Mouse (Mus musculus) neural tube, embryonic 15.5 days (tissue): Measurements from ENCODE around the gene Lrmda. TPM values are rescaled to one million over a fixed set of nuclear protein-coding genes. Genes with fewer than 3 reads are reported as not detected.

Experiments
- ATAC-seq: fragments of 200-750 bp; cut with Nextera tagmentation; 2 replicates; pipeline ENCODE4 v1.8.0; 2017; ENCODE audit warnings: mild to moderate bottlenecking, moderate TSS enrichment, moderate library complexity; ENCODE audit not compliant: low FRiP score
- H3K27ac ChIP-seq: fragments of 300-500 bp; sonication (generic); replicated peaks from 2 replicates; pipeline ENCODE4 v1.5.1; 2015; ENCODE audit warnings: mild to moderate bottlenecking, inconsistent platforms
- H3K27me3 ChIP-seq: fragments of 300-500 bp; sonication (generic); replicated peaks from 2 replicates; pipeline ENCODE4 v1.6.1; 2015; ENCODE audit warnings: inconsistent platforms
- H3K36me3 ChIP-seq: fragments of 300-500 bp; sonication (generic); 2 replicates; pipeline ENCODE4 v1.6.1; 2015; ENCODE audit warnings: inconsistent platforms
- H3K4me1 ChIP-seq: fragments of 300-500 bp; sonication (generic); 2 replicates; pipeline ENCODE4 v1.6.1; 2015; ENCODE audit warnings: inconsistent platforms
- H3K4me2 ChIP-seq: fragments of 300-500 bp; sonication (generic); 2 replicates; pipeline ENCODE4 v1.6.1; 2015; ENCODE audit warnings: inconsistent platforms, mild to moderate bottlenecking, moderate library complexity
- H3K4me3 ChIP-seq: fragments of 300-500 bp; sonication (generic); replicated peaks from 2 replicates; pipeline ENCODE4 v1.5.1; 2015; ENCODE audit warnings: mild to moderate bottlenecking, inconsistent platforms
- H3K9ac ChIP-seq: fragments of 300-500 bp; sonication (generic); replicated peaks from 2 replicates; pipeline ENCODE4 v1.6.1; 2015; ENCODE audit warnings: mild to moderate bottlenecking, inconsistent platforms
- H3K9me3 ChIP-seq: fragments of 300-500 bp; sonication (generic); replicated peaks from 2 replicates; pipeline ENCODE4 v1.6.1; 2016; ENCODE audit warnings: inconsistent platforms
- WGBS: fragments of 180-500 bp; shearing (Covaris S2); methylation state at CpG from one replicate; pipeline ENCODE4 v1.1.7; 2015; ENCODE audit warnings: mixed read lengths; 5-methylcytosine and 5-hydroxymethylcytosine counted together
- polyA plus RNA-seq: library from polyadenylated mRNA; unstranded; fragments of >200 nt; fragmentation: Nextera tagmentation; extraction: Ambion mirVana; gene quantifications from 2 replicates; pipeline ENCODE4 v1.2.1, GENCODE M21; 2015

Gene Lrmda
- polyA plus RNA-seq, 1 experiment from 2014 or later: 0.68 TPM

DNA sequence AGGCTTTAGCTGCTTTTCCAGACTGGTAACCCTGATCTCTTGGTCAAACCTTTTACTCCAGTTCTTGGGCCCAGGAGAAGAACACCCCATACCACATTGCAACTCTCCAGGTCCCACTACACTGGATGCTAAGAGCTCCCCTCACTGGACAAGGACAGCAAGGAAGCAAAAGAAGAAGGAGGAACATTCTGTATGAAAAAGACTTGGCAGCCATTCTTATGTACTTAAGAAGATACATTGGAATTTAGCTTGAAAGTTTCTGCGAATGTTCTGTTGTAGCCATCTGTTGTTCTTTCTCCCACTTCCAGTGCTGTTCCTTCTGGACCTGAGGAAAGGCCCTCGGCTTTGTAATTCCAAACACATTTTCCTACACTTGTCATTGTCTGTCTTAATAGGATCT, 160.2 kb downstream of the Lrmda start:
- H3K27ac ChIP-seq: no peak overlapping the region
- H3K27me3 ChIP-seq: no peaks in the 10 kb centered on the region
- no peak for ATAC-seq
- H3K4me1 ChIP-seq: peaks cover 7% of the 10 kb centered on the region
- H3K9me3 ChIP-seq: no peaks in the 10 kb centered on the region
- H3K36me3 ChIP-seq: no peaks in the 10 kb centered on the region
- WGBS: 72% methylated on average over 2 of the region's 2 CpGs
- no peak overlapping the region for H3K4me3 ChIP-seq
- H3K4me2 ChIP-seq: no peak overlapping the region
- H3K9ac ChIP-seq: no peak overlapping the region

DNA sequence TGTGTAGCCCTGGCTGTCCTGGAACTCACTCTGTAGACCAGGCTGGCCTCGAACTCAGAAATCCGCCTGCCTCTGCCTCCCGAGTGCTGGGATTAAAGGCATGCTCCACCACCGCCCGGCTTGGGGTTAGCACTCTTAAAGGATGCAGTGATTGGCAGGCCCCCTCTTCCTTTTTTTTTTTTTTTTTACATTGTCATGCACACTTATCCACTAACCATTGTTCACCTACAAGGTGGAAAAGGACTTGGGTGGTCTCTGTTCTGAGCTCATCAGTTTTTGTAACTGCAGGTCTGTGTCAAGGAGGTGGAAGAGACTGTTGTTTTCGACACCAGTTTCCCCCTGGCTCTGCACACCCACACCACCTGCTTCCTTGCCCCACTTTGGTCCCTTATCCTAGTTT, 162.0 kb downstream of the Lrmda start:
- no peak overlapping the region for H3K4me3 ChIP-seq
- no peaks in the 10 kb centered on the region for H3K4me1 ChIP-seq
- H3K9me3 ChIP-seq: no peaks in the 10 kb centered on the region
- H3K36me3 ChIP-seq: no peaks in the 10 kb centered on the region
- ATAC-seq: no peak
- H3K9ac ChIP-seq: no peak overlapping the region
- 94% methylated on average over 6 of the region's 6 CpGs for WGBS
- H3K27ac ChIP-seq: no peak overlapping the region
- no peaks in the 10 kb centered on the region for H3K27me3 ChIP-seq
- H3K4me2 ChIP-seq: no peak overlapping the region

DNA sequence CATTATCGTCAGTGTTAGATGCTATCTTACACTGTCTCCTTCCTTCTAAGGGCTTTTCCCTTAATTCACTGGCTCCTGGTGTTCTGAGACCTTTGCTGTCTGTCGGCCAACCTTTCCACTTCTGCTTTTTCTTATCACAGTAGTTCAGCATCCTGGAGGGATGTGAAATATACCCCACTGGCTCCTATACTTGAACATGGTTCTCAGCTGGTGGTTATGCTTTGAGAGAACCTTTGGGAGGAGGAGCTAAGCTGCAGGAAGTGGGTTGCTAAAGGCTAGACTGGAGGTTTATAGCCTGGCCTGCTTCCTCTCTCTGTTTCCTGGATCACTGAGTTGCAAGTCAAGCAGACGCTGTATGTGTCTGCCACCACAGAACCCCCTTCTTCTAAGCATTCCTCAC, 163.7 kb downstream of the Lrmda start:
- no peaks in the 10 kb centered on the region for H3K9me3 ChIP-seq
- H3K4me3 ChIP-seq: no peak overlapping the region
- H3K27ac ChIP-seq: no peak overlapping the region
- ATAC-seq: no peak
- no peak overlapping the region for H3K9ac ChIP-seq
- H3K4me2 ChIP-seq: no peak overlapping the region
- no peaks in the 10 kb centered on the region for H3K36me3 ChIP-seq
- no peaks in the 10 kb centered on the region for H3K4me1 ChIP-seq
- no peaks in the 10 kb centered on the region for H3K27me3 ChIP-seq
- 80% methylated on average over 3 of the region's 3 CpGs for WGBS

DNA sequence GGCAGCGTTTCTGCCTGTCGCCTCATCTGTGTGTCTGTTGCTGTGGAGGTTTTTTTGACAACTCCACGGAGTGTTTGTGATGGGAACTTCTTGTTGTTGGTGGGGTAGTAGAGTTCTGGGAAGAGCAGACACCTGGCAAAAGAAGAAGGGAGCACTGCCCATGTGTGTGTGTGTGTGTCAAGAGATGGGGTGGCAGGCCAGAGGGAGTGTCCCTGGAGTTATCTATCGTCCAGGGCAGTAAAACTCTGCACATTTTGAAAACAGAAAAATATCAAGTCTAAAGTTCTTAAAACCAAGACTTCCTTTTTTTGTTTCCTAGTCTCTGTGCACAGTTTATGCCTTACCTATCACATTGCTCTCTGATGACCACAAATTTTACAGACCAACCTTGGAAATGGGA, 165.9 kb downstream of the Lrmda start:
- Histone ChIP-seq H3K4me1 (peaks cover 2% of the 10 kb centered on the region; the same call in 1 of the 2 replicates), H3K27ac (no peak overlapping the region), H3K9ac (no peak overlapping the region), H3K36me3 (no peaks in the 10 kb centered on the region), H3K4me2 (no peak overlapping the region), H3K27me3 (no peaks in the 10 kb centered on the region), H3K9me3 (no peaks in the 10 kb centered on the region), H3K4me3 (no peak overlapping the region)
- WGBS: 87% methylated on average over 4 of the region's 4 CpGs
- no peak for ATAC-seq

DNA sequence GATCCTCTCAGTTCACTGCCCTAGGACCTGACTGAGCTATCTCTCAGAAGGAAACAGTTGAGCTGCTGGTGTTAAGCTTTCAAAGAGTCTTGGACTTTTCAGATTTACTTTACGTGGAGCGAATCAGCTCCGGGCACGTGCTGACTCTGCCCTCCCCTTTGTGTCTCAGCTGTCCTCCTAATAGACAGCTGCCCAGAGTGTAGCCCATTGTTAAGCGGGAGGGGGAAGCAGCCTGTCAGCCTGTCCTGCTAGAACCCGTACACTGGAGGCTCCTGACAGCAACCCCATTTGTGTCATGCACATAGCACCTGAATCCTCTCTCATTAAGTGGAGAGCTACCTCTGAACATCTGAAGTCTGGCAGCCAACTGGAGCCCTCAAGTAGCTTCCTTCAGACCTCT, 170.6 kb downstream of the Lrmda start:
- H3K4me3 ChIP-seq: no peak overlapping the region
- no peak overlapping the region for H3K27ac ChIP-seq
- no peaks in the 10 kb centered on the region for H3K9me3 ChIP-seq
- no peak overlapping the region for H3K4me2 ChIP-seq
- no peak overlapping the region for H3K9ac ChIP-seq
- ATAC-seq: no peak
- 21% methylated on average over 6 of the region's 6 CpGs for WGBS
- no peaks in the 10 kb centered on the region for H3K36me3 ChIP-seq
- peaks cover 2% of the 10 kb centered on the region; the same call in 1 of the 2 replicates for H3K4me1 ChIP-seq
- H3K27me3 ChIP-seq: no peaks in the 10 kb centered on the region

DNA sequence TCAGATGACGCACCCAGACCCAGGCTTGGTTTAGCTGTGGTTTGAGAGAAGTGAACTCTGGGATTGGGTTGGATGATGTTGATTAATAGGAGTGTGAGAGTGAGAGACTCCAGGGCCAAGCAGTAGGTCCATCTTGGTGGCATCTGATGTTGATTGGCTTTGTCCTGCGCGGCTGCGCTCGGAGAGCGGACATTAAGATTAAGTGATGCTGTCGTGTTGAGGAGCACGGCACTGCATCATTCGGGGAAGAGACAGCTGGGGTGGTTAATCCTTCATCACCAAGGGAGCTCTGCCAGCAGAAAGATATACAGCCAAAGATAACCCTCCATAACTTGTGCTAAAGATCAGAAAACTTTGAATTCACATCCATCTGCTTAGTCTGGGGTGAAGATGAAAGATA, 172.7 kb downstream of the Lrmda start:
- H3K9me3 ChIP-seq: no peaks in the 10 kb centered on the region
- ATAC-seq: no peak
- H3K4me3 ChIP-seq: no peak overlapping the region
- H3K4me1 ChIP-seq: peaks cover 2% of the 10 kb centered on the region; the same call in 1 of the 2 replicates
- no peaks in the 10 kb centered on the region for H3K36me3 ChIP-seq
- H3K27ac ChIP-seq: no peak overlapping the region
- WGBS: 75% methylated on average over 9 of the region's 9 CpGs
- no peak overlapping the region for H3K9ac ChIP-seq
- no peak overlapping the region for H3K4me2 ChIP-seq
- H3K27me3 ChIP-seq: no peaks in the 10 kb centered on the region

DNA sequence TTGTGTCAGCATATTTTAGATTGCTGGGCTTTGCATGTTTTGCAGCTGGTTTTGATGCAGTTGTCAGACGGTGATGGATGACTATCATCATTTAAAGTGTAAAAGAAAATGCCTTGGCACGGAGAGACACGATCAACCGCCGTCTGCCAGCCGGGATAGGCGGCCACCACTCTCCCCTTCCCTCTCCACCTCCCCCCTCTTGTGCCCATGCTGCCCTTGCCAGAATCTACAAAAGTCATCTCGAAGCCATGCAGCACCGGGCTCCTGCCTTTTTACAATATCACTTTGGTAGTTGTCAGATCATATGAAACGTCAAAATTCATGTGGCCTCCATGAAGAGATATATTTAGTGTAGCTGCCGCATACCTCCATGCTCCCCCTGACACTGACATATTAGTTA, 178.5 kb downstream of the Lrmda start:
- H3K4me3 ChIP-seq: no peak overlapping the region
- no peaks in the 10 kb centered on the region for H3K9me3 ChIP-seq
- ATAC-seq: no peak
- WGBS: 53% methylated on average over 11 of the region's 11 CpGs
- no peak overlapping the region for H3K9ac ChIP-seq
- H3K4me1 ChIP-seq: 0 out of 2 replicates have a peak, but pooled peaks cover 8% of the 10 kb centered on the region
- H3K36me3 ChIP-seq: no peaks in the 10 kb centered on the region
- no peak overlapping the region for H3K4me2 ChIP-seq
- no peaks in the 10 kb centered on the region for H3K27me3 ChIP-seq
- no peak overlapping the region for H3K27ac ChIP-seq

DNA sequence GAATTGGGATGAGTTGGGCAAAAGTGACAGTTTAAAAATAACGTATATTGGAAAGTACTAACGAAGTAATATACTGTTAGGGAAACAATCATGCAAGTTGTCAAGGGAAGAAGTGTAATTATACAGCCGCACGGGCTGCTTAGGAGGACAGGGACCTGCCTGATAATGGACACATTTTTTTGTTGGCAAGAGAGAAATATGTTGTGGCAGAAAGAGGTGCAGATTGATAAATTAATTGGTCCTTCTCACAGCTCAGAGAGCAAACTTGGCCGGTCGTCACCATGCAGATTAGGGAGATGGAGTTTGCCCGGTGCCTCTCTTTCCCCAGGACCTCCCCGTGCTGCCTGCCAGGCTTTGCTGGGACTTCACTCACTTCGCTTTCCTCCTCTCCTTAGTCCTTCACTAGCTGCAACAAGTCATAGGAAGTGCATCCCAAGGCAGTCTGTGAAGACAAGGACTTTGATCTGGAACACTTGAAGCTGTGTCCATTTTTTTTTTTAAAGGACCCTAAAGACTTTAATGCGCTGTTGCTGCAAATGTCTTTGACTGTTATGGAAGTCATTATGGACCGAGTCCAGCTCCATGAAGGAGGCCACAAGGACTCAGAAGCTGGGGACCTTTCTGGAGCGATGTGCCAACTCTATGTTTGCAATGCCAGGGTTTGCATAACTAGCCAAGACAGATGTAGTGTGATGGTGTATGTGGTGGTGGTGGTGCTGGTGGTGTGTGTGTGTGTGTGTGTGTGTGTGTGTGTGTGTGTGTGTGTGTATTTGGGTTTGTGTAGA, 179.3 kb downstream of the Lrmda start:
- ATAC-seq: no peak
- WGBS: 72% methylated on average over 12 of the region's 12 CpGs
- no peak overlapping the region for H3K9ac ChIP-seq

DNA sequence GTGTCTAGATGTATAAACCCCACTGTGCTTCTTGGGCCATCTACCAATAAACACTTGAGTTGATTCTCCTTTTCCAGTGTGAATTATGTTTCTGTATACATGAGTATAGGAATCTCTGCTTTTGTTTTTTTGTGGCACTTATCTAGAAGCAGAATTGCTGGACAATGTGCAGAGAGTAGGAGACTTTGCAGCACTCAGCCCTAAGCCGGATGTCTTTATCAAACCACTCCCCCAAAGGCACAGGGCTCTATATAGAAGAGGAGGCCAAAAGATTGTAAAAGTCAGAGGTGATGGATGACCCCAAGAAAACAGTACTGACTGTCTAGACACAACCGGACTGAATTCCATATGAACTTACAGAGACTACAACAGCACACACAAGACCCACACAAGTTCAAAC, 182.2 kb downstream of the Lrmda start:
- Histone ChIP-seq H3K4me3 (no peak overlapping the region), H3K36me3 (no peaks in the 10 kb centered on the region)
- WGBS: 23% methylated on average over 2 of the region's 2 CpGs

More for the DNA sequence above, 179.3 kb downstream of the Lrmda start:
- Histone ChIP-seq H3K27me3 (no peaks in the 10 kb centered on the region; the same call in 1 of the 2 replicates), H3K4me3 (no peak overlapping the region), H3K4me2 (no peak overlapping the region), H3K27ac (no peak overlapping the region), H3K9me3 (no peaks in the 10 kb centered on the region), H3K36me3 (no peaks in the 10 kb centered on the region), H3K4me1 (0 out of 2 replicates have a peak, but pooled peaks cover 8% of the 10 kb centered on the region)

DNA sequence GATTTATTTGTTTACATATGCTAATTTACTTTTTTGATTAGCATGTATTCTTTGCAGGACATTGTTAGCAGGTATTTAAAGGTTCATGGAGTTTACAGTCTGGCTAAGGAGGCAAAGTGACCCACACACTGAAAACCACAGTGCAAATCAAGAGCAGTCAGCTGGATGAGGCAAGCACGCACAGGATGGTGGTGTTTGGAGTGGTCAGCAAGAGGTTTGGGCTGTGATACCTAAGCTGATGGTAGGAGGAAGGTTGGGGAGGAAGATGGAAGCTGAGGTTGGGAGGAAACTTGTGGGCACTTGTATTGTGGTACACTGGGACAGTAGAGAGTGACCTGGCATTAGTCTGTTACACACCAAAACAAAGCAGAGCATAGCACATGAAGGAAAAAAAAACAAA, 191.1 kb downstream of the Lrmda start:
- WGBS: 91% methylated on average over 1 of the region's 1 CpGs
- no peak overlapping the region for H3K27ac ChIP-seq

More for the DNA sequence above, 182.2 kb downstream of the Lrmda start:
- H3K27ac ChIP-seq: no peak overlapping the region
- 0 out of 2 replicates have a peak, but pooled peaks cover 8% of the 10 kb centered on the region for H3K4me1 ChIP-seq
- no peak overlapping the region for H3K4me2 ChIP-seq
- no peaks in the 10 kb centered on the region; the same call in 1 of the 2 replicates for H3K27me3 ChIP-seq
- no peak overlapping the region for H3K9ac ChIP-seq
- no peak for ATAC-seq
- H3K9me3 ChIP-seq: no peaks in the 10 kb centered on the region

DNA sequence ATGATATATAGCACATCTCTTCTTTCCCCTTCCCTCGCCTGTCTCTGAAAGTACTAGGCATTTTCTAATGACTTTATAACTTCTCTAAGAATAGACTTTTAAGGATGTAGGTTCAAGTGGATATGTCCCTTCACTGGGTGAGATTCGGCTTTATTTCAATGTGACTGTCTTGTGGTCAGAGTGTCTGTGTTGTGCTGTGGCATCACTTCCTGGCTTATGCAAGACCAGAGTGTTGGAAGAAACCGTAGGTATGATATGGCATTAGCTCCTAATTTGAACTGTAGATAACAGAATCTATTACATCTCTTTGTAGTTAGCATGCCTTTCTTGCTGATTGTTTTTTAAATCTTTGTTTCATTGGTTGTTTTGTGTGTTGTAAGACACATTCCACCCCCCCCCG, 198.7 kb downstream of the Lrmda start:
- 90% methylated on average over 4 of the region's 4 CpGs for WGBS
- no peak overlapping the region for H3K27ac ChIP-seq
- H3K9ac ChIP-seq: no peak overlapping the region
- H3K27me3 ChIP-seq: no peaks in the 10 kb centered on the region
- H3K4me1 ChIP-seq: peaks cover 6% of the 10 kb centered on the region
- ATAC-seq: no peak
- no peak overlapping the region for H3K4me3 ChIP-seq
- no peak overlapping the region for H3K4me2 ChIP-seq
- H3K36me3 ChIP-seq: no peaks in the 10 kb centered on the region
- no peaks in the 10 kb centered on the region for H3K9me3 ChIP-seq

More for the DNA sequence above, 191.1 kb downstream of the Lrmda start:
- Histone ChIP-seq H3K36me3 (no peaks in the 10 kb centered on the region), H3K9me3 (no peaks in the 10 kb centered on the region), H3K4me1 (peaks cover 9% of the 10 kb centered on the region), H3K9ac (no peak overlapping the region), H3K4me2 (no peak overlapping the region), H3K4me3 (no peak overlapping the region), H3K27me3 (peaks cover 5% of the 10 kb centered on the region; the same call in 1 of the 2 replicates)
- ATAC-seq: no peak

DNA sequence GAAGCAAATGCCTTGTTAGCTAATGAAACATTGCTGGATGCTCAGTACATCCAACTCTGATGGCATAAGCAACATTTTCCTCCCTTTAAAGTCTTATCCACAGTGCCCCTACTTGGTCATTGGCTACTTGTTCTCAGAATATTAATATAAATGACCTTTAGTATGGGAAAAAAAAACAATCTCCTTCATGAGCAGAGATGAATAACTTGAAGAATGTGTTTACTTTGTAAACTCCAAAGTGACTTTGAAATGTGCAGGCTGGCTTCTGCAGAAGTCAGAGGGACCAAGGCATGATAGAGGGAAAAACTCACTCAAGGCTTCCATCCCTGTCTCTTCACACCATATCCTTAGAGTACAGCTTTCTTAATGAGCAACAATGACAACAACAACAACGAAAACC, 202.5 kb downstream of the Lrmda start:
- H3K27ac ChIP-seq: no peak overlapping the region
- 84% methylated on average over 1 of the region's 1 CpGs for WGBS

More for the DNA sequence above, 202.5 kb downstream of the Lrmda start:
- Histone ChIP-seq H3K4me1 (no peaks in the 10 kb centered on the region), H3K9ac (no peak overlapping the region), H3K27me3 (no peaks in the 10 kb centered on the region), H3K36me3 (no peaks in the 10 kb centered on the region), H3K4me3 (no peak overlapping the region), H3K9me3 (no peaks in the 10 kb centered on the region), H3K4me2 (no peak overlapping the region)
- ATAC-seq: no peak
